Comparison of ENCODE assay signal across 9 mouse cellular contexts in the genomic region with DNA sequence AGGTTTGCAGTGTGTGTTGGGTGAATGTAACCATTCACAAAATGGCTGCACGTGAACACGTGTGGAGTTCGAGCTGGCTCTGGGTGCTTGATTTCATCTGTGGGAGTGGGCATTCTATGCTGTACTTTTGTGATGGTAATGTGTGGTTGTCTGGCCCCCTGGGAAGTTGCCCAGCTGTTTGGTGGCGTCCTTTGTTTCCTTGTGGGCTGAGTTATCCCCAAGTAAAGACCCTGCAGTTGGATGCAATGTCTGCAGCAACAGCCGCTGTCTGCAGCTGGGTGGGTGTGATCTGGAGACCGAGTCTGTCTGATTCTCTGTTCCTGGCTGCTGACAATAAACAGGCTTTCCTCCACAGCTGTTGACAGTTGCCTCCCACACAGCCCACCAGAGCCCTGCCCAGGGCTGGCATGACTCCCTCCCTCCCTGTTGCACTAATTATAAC. TPM values are rescaled to one million over a fixed set of nuclear protein-coding genes. Genes with fewer than 3 reads are reported as not detected.
DNase-seq lines count a peak whose midpoint lies in the region; ATAC-seq and TF ChIP-seq lines count a peak whose summit lies in the region.
"Had no signal": no experiment of that assay in that cellular context is flagged by ENCODE, and none has a peak within 500 bp of the region (broad histone marks: within the 10 kb centered on the region; RNA-seq: fewer than 3 reads in every experiment).

No protein-coding gene starts in this region.

- peak; percentile 57; the same call in 1 of the 2 replicates for ATAC-seq in lung, embryonic 15.5 days (ENCODE audit: borderline replicate concordance, extremely low read depth, low FRiP score, low TSS enrichment)
- 0 out of 2 replicates have a peak, but pooled peaks have one; percentile 23 for ATAC-seq in midbrain, embryonic 12.5 days (ENCODE audit: low FRiP score, low read depth)

- no peak overlapping the region for H3K4me2 ChIP-seq in lung, embryonic 15.5 days
- H3K4me2 ChIP-seq in midbrain, embryonic 12.5 days (replicated peaks): no peak overlapping the region
- H3K4me2 ChIP-seq: liver, embryonic 15.5 days had no signal

- TF ChIP-seq CTCF in lung, adult 2 months (IDR thresholded peaks at IDR 0.05; ENCODE audit: insufficient read depth, low read length): no peak

- H3K4me1 ChIP-seq in lung, embryonic 15.5 days: no peaks in the 10 kb centered on the region; the same call in none of the 2 replicates
- no peaks in the 10 kb centered on the region for H3K4me1 ChIP-seq in lung, adult 2 months (ENCODE audit: control insufficient read depth, insufficient read depth, low read length)
- peaks cover 4% of the 10 kb centered on the region; the same call in 1 of the 2 replicates for H3K4me1 ChIP-seq in embryonic facial prominence, embryonic 10.5 days
- H3K4me1 ChIP-seq in midbrain, embryonic 12.5 days: peaks cover 10% of the 10 kb centered on the region
- H3K4me1 ChIP-seq: liver, embryonic 15.5 days had no signal

- H3K4me3 ChIP-seq in lung, embryonic 15.5 days: no peak overlapping the region
- H3K4me3 ChIP-seq in lung, adult 2 months (replicated peaks; ENCODE audit: extremely low read depth, low read depth, low read length): no peak overlapping the region
- H3K4me3 ChIP-seq in embryonic facial prominence, embryonic 10.5 days: no peak overlapping the region
- H3K4me3 ChIP-seq in midbrain, embryonic 12.5 days: no peak overlapping the region
- H3K4me3 ChIP-seq: liver, embryonic 15.5 days had no signal

- no peak overlapping the region for H3K27ac ChIP-seq in lung, embryonic 15.5 days
- H3K27ac ChIP-seq in embryonic facial prominence, embryonic 10.5 days (replicated peaks): no peak overlapping the region
- no peak overlapping the region for H3K27ac ChIP-seq in midbrain, embryonic 12.5 days (replicated peaks)
- H3K27ac ChIP-seq: liver, embryonic 15.5 days had no signal

- H3K36me3 ChIP-seq in lung, embryonic 15.5 days: no peaks in the 10 kb centered on the region
- H3K36me3 ChIP-seq in embryonic facial prominence, embryonic 10.5 days (replicated peaks): no peaks in the 10 kb centered on the region
- no peaks in the 10 kb centered on the region for H3K36me3 ChIP-seq in midbrain, embryonic 12.5 days
- H3K36me3 ChIP-seq: liver, embryonic 15.5 days had no signal

- TF ChIP-seq POLR2A in lung, adult 2 months (IDR thresholded peaks at IDR 0.05; ENCODE audit: borderline replicate concordance, extremely low read depth, low read depth, low read length): no peak

- H3K27me3 ChIP-seq in lung, embryonic 15.5 days: no peaks in the 10 kb centered on the region
- H3K27me3 ChIP-seq in embryonic facial prominence, embryonic 10.5 days (replicated peaks; ENCODE audit: low read depth, poor library complexity, severe bottlenecking): no peaks in the 10 kb centered on the region
- no peaks in the 10 kb centered on the region for H3K27me3 ChIP-seq in midbrain, embryonic 12.5 days
- H3K27me3 ChIP-seq: liver, embryonic 15.5 days had no signal

- DNase-seq in lung, adult 2 months: no peak
- DNase-seq in embryonic facial prominence, embryonic 10.5 days (ENCODE audit: low spot score): peak; percentile 21
- DNase-seq in heart, postnatal 25 days (ENCODE audit: low spot score): peak; percentile 27
- DNase-seq in adrenal gland, postnatal 25 days: no peak
- no peak for DNase-seq in cerebellum, adult 9-10 months
- DNase-seq in kidney, postnatal 25 days: no peak

- intact Hi-C loops in heart, postnatal 25 days (cut with DNase I): no loop called here

- H3K9ac ChIP-seq in lung, embryonic 15.5 days: no peak overlapping the region
- no peak overlapping the region for H3K9ac ChIP-seq in midbrain, embryonic 12.5 days (replicated peaks)
- H3K9ac ChIP-seq: liver, embryonic 15.5 days had no signal

- no peaks in the 10 kb centered on the region for H3K9me3 ChIP-seq in lung, embryonic 15.5 days
- H3K9me3 ChIP-seq in embryonic facial prominence, embryonic 10.5 days: no peaks in the 10 kb centered on the region
- no peaks in the 10 kb centered on the region for H3K9me3 ChIP-seq in midbrain, embryonic 12.5 days
- H3K9me3 ChIP-seq: liver, embryonic 15.5 days had no signal

- WGBS in lung, embryonic 15.5 days: 51% methylated on average over 6 of the region's 6 CpGs
- WGBS in lung, adult 2 months: 58% methylated on average over 6 of the region's 6 CpGs
- 57% methylated on average over 6 of the region's 6 CpGs for WGBS in embryonic facial prominence, embryonic 10.5 days
- WGBS in midbrain, embryonic 12.5 days: 37% methylated on average over 6 of the region's 6 CpGs

RNA-seq across cellular contexts. Expression of gene Rtn4, which starts 56.0 kb away (rescaled TPM):
- 52.2 and 52.6 TPM in 2 replicates for polyA plus RNA-seq in lung, embryonic 15.5 days (2015; fragmentation: Nextera tagmentation; extraction: Ambion mirVana)
- polyA plus RNA-seq in lung, adult 2 months (2012; rRNA removed): 108 and 133 TPM in 2 replicates
- 59.5 and 63.3 TPM in 2 replicates for polyA plus RNA-seq in embryonic facial prominence, embryonic 10.5 days (2016; fragmentation: Nextera tagmentation; extraction: Ambion mirVana)
- total RNA-seq in heart, postnatal 25 days (2021): 10 to 100 TPM; 84.9 to 93.5 TPM
- polyA plus RNA-seq in midbrain, embryonic 12.5 days (2016; fragmentation: Nextera tagmentation; extraction: Ambion mirVana): 98.1 and 115 TPM in 2 replicates
- total RNA-seq in adrenal gland, postnatal 25 days (2021): 474 and 481 TPM in 2 replicates

Comparison
In these comparisons a context has a peak if more than half of its experiments do, and no peak if none do; other contexts are left out.
1. DNase-seq: peak in embryonic facial prominence, embryonic 10.5 days (single experiment) and heart, postnatal 25 days (single experiment); none in lung, adult 2 months (single experiment), adrenal gland, postnatal 25 days (single experiment), cerebellum, adult 9-10 months (single experiment) and kidney, postnatal 25 days (0 of 2).